Mouse (Mus musculus): Measurements from ENCODE around the gene Marveld3. TPM values are rescaled to one million over a fixed set of nuclear protein-coding genes. Genes with fewer than 3 reads are reported as not detected.

Marveld3 gene
- polyA plus RNA-seq, 1 experiment from 2014 or later: 3.9 TPM

DNA sequence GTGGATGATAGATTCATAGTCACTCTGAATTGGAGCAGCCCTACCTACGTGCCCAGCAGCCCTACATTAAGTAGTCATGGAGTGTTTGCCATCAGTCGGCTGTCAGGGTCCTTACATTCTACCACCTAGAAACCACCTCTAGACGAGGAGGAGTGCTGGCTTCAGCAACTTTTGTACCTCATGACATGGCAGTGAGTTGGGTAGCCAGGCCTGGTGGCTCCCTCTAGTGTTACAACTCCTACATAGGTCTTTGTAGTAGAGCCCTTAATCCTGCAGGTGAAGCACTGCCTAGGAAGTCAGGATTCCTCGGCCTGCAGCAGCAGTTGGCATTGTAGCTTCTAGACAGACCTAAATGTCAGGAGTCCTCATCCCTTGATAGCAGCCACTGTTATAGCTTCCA lies 44.7 kb downstream of the Marveld3 start:
- no peak overlapping the region for H3K9ac ChIP-seq (replicated peaks; ENCODE audit: low read length)
- H3K4me3 ChIP-seq (ENCODE audit: low read length): no peak overlapping the region
- no peaks in the 10 kb centered on the region for H3K27me3 ChIP-seq (ENCODE audit: insufficient read depth, low read length)
- WGBS: 52% methylated on average over 4 of the region's 4 CpGs
- H3K36me3 ChIP-seq (ENCODE audit: insufficient read depth, low read length): peaks cover 10% of the 10 kb centered on the region; the same call in 1 of the 2 replicates
- H3K4me2 ChIP-seq (replicated peaks; ENCODE audit: low read depth, low read length): no peak overlapping the region
- no peak for ATAC-seq (ENCODE audit: low FRiP score, low TSS enrichment)
- H3K9me3 ChIP-seq (ENCODE audit: low read length): no peaks in the 10 kb centered on the region
- no peaks in the 10 kb centered on the region for H3K4me1 ChIP-seq (ENCODE audit: insufficient read depth, low read length)
- H3K27ac ChIP-seq (ENCODE audit: low read length): no peak overlapping the region

DNA sequence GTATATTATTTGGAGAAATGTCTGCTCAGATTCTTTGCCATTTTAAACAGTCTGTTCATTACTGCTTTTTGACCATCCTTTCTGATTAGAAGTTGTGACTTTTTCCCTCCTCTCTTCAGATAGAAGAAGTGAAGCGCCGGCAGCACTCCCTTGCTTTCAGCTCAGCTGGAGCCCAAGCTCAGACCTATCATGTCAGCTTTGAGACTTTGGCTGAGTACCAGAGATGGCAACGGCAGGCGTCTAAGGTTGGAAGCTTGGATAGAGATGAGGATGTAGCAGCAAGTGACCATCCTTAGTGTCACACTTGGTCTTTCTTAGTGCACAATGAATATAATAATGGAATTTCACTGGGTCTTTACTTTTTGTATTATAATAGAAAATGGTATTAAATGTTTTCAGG lies 54.6 kb downstream of the Marveld3 start:
- no peaks in the 10 kb centered on the region for H3K9me3 ChIP-seq (ENCODE audit: low read length)
- ATAC-seq (ENCODE audit: low FRiP score, low TSS enrichment): no peak
- H3K4me1 ChIP-seq (ENCODE audit: insufficient read depth, low read length): no peaks in the 10 kb centered on the region
- no peaks in the 10 kb centered on the region for H3K27me3 ChIP-seq (ENCODE audit: insufficient read depth, low read length)
- H3K36me3 ChIP-seq (ENCODE audit: insufficient read depth, low read length): peaks cover 35% of the 10 kb centered on the region; the same call in 1 of the 2 replicates
- H3K9ac ChIP-seq (replicated peaks; ENCODE audit: low read length): no peak overlapping the region
- no peak overlapping the region for H3K4me3 ChIP-seq (ENCODE audit: low read length)
- H3K4me2 ChIP-seq (replicated peaks; ENCODE audit: low read depth, low read length): no peak overlapping the region
- no peak overlapping the region for H3K27ac ChIP-seq (ENCODE audit: low read length)
- WGBS: 99% methylated on average over 4 of the region's 4 CpGs

DNA sequence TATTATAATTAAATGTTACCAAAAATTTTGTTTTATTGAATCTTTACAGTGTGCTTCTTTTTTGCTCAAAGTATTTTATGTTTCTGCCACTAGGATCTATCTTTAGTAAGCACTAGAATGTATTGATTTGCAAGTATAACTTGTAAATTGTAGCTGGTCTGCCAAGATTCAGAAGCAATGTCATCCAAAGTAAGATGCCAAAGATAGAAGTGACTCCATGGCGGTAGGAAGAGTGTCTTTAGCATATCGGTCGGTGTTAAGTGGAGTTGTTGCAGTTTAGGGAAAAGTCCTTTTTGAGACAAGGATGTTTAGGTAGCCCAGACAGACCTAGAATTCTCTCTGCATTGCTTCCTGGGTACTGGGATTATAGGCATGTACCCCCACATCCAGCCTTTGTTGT lies 55.1 kb downstream of the Marveld3 start:
- Histone ChIP-seq H3K27me3 (ENCODE audit: insufficient read depth, low read length) (no peaks in the 10 kb centered on the region), H3K27ac (ENCODE audit: low read length) (no peak overlapping the region), H3K4me3 (ENCODE audit: low read length) (no peak overlapping the region), H3K9ac (replicated peaks; ENCODE audit: low read length) (no peak overlapping the region), H3K4me2 (replicated peaks; ENCODE audit: low read depth, low read length) (no peak overlapping the region), H3K36me3 (ENCODE audit: insufficient read depth, low read length) (peaks cover 31% of the 10 kb centered on the region; the same call in 1 of the 2 replicates), H3K9me3 (ENCODE audit: low read length) (no peaks in the 10 kb centered on the region), H3K4me1 (ENCODE audit: insufficient read depth, low read length) (no peaks in the 10 kb centered on the region)
- 92% methylated on average over 3 of the region's 3 CpGs for WGBS
- no peak for ATAC-seq (ENCODE audit: low FRiP score, low TSS enrichment)

DNA sequence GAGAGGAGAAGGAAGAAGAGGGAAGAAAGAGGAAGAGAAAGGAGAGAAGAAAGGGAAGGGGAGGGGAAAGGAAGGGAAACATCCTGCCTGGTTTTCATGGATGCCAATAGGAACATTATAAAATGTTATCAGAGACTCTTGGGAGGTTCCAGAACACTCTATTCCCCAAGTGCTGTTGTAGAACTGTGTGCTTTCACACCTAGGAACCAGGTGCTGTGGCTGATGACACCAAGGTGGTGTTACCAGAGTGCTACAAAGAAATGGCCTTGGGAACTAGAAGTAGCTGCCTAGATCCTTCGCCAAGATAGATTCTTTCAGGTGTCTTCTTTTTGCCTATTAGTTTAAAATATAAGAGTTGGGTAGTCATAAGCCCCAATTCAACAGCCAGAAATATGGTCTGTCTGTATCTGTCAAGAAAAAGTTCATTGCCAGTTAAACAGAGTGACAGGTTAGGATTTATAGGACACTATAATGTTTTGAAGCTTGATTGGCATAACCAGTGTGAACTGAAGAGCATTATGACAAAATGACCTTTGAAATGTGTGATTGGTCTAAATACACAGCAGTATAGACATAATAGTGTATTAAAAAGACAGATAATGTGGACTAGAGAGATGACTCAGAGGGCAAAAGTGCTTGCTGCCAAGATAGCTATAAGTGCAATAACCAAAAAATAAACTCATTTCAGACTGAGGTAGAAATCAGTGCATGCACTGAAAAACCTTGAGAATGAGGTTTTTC lies 56.9 kb downstream of the Marveld3 start:
- H3K36me3 ChIP-seq (ENCODE audit: insufficient read depth, low read length): peaks cover 27% of the 10 kb centered on the region; the same call in 1 of the 2 replicates
- no peaks in the 10 kb centered on the region for H3K9me3 ChIP-seq (ENCODE audit: low read length)
- ATAC-seq (ENCODE audit: low FRiP score, low TSS enrichment): no peak
- no peak overlapping the region for H3K27ac ChIP-seq (ENCODE audit: low read length)
- WGBS: 87% methylated on average over 1 of the region's 1 CpGs
- H3K9ac ChIP-seq (replicated peaks; ENCODE audit: low read length): no peak overlapping the region
- H3K4me3 ChIP-seq (ENCODE audit: low read length): no peak overlapping the region
- no peak overlapping the region for H3K4me2 ChIP-seq (replicated peaks; ENCODE audit: low read depth, low read length)
- H3K4me1 ChIP-seq (ENCODE audit: insufficient read depth, low read length): no peaks in the 10 kb centered on the region
- H3K27me3 ChIP-seq (ENCODE audit: insufficient read depth, low read length): no peaks in the 10 kb centered on the region

DNA sequence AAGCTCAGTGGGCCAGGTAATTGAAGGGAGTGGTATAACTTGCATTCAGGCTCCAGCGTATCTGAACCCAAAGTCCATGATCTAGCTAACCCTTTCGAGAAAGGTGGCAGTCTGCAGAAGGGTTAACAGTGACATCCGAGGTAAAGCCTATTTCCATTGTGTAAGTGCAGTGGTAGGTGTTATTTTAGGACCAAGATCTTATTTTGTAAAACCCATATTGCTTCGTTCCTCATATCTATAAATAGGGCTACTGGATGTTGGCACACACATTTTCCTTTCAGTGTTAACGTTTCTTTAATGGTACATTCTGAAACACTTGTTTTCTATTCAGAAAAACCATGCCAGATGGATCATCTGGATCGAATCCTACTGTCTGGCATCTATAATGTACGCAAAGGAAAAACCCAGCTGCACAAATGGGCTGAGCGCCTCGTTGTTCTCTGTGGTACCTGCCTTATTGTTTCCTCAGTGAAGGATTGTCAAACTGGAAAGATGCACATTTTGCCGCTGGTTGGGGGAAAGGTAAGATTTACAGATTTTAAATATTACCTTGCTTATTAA lies 58.0 kb downstream of the Marveld3 start:
- Histone ChIP-seq H3K27me3 (ENCODE audit: insufficient read depth, low read length) (no peaks in the 10 kb centered on the region), H3K27ac (ENCODE audit: low read length) (no peak overlapping the region), H3K4me1 (ENCODE audit: insufficient read depth, low read length) (no peaks in the 10 kb centered on the region), H3K4me3 (ENCODE audit: low read length) (no peak overlapping the region), H3K36me3 (ENCODE audit: insufficient read depth, low read length) (peaks cover 17% of the 10 kb centered on the region; the same call in 1 of the 2 replicates), H3K9me3 (ENCODE audit: low read length) (no peaks in the 10 kb centered on the region), H3K4me2 (replicated peaks; ENCODE audit: low read depth, low read length) (no peak overlapping the region), H3K9ac (replicated peaks; ENCODE audit: low read length) (no peak overlapping the region)
- WGBS: 91% methylated on average over 10 of the region's 10 CpGs
- no peak for ATAC-seq (ENCODE audit: low FRiP score, low TSS enrichment)

DNA sequence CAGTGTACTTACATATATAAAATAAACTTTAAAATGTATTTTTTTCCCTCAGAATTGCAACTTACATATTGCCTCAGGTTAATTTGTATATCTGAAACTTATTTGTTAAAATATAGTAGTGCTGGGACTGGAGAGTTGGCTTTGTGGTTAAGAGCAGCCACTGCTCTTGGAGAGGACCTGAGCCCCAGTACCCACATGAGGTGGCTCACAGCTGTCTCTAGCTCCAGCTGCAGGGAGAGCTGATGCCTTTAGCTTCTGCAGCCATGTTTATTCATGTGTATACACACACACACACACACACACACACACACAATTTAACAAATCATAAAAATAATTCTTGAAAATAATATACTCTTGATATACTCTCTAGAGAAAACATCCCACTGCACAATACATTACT lies 59.6 kb downstream of the Marveld3 start:
- H3K4me2 ChIP-seq (replicated peaks; ENCODE audit: low read depth, low read length): no peak overlapping the region
- no peak for ATAC-seq (ENCODE audit: low FRiP score, low TSS enrichment)
- 0 out of 2 replicates have a peak, but pooled peaks cover 7% of the 10 kb centered on the region for H3K36me3 ChIP-seq (ENCODE audit: insufficient read depth, low read length)
- no peak overlapping the region for H3K4me3 ChIP-seq (ENCODE audit: low read length)
- H3K4me1 ChIP-seq (ENCODE audit: insufficient read depth, low read length): no peaks in the 10 kb centered on the region
- no peaks in the 10 kb centered on the region for H3K9me3 ChIP-seq (ENCODE audit: low read length)
- H3K27me3 ChIP-seq (ENCODE audit: insufficient read depth, low read length): no peaks in the 10 kb centered on the region
- H3K27ac ChIP-seq (ENCODE audit: low read length): no peak overlapping the region
- H3K9ac ChIP-seq (replicated peaks; ENCODE audit: low read length): no peak overlapping the region

Other genes with a start within 250 kb of the Marveld3 start
- 7.5 and 9.3 TPM in 2 replicates for gene Atxn1l, start 224.5 kb downstream of the Marveld3 start, polyA plus RNA-seq (2015; fragmentation: Nextera tagmentation; extraction: Ambion mirVana)
- 46.6 and 53.6 TPM in 2 replicates for gene Ap1g1, start 183.6 kb downstream of the Marveld3 start, polyA plus RNA-seq (2015; fragmentation: Nextera tagmentation; extraction: Ambion mirVana)
- gene Phlpp2, start 93.7 kb downstream of the Marveld3 start, polyA plus RNA-seq (2015; fragmentation: Nextera tagmentation; extraction: Ambion mirVana): 2.6 and 2.7 TPM in 2 replicates
- not detected in 2 replicates for gene Tat, start 28.2 kb upstream of the Marveld3 start, polyA plus RNA-seq (2015; fragmentation: Nextera tagmentation; extraction: Ambion mirVana)
- gene Chst4, start 77.5 kb upstream of the Marveld3 start, polyA plus RNA-seq (2015; fragmentation: Nextera tagmentation; extraction: Ambion mirVana): 0.32 TPM in 1 of 2 replicates, not detected in the other
- gene Zfp612, start 117.5 kb upstream of the Marveld3 start, polyA plus RNA-seq (2015; fragmentation: Nextera tagmentation; extraction: Ambion mirVana): 9.0 and 9.2 TPM in 2 replicates
- gene Gm21964, start 139.0 kb upstream of the Marveld3 start, polyA plus RNA-seq (2015; fragmentation: Nextera tagmentation; extraction: Ambion mirVana): not detected in 2 replicates
- not detected in 2 replicates for gene Gm17720, start 140.6 kb upstream of the Marveld3 start, polyA plus RNA-seq (2015; fragmentation: Nextera tagmentation; extraction: Ambion mirVana)
- gene Calb2, start 206.0 kb upstream of the Marveld3 start, polyA plus RNA-seq (2015; fragmentation: Nextera tagmentation; extraction: Ambion mirVana): 0.36 TPM in 1 of 2 replicates, not detected in the other